Mouse (Mus musculus): ENCODE data around the gene Micall2. TPM values are rescaled to one million over a fixed set of nuclear protein-coding genes. Genes with fewer than 3 reads are reported as not detected.

The Micall2 gene
- 8.1 TPM in 2 replicates for polyA plus RNA-seq (2015; fragmentation: Nextera tagmentation; extraction: Ambion mirVana)

- peak; percentile 94 for ATAC-seq (ENCODE audit: low FRiP score)
- Histone ChIP-seq H3K36me3 (no peaks in the 10 kb centered on the region), H3K4me3 (peak within 1 kb of the TSS; percentile 53), H3K27ac (peak within 1 kb of the TSS; percentile 58), H3K4me2 (peak within 1 kb of the TSS; percentile 70), H3K4me1 (replicated peaks) (peaks cover 50% of the 10 kb centered on the region), H3K27me3 (peaks cover 33% of the 10 kb centered on the region), H3K9me3 (no peaks in the 10 kb centered on the region), H3K9ac (peak within 1 kb of the TSS; percentile 73)
- 7% methylated on average over 43 of the region's 50 CpGs for WGBS
These were observed at the start of gene Micall2 for GRCm38 (mm10) chr5:139735677-139736503. Gene Micall2, minus strand, starts transcription at chr5:139736336.

GRCm38 (mm10) chr5:139781406-139781805 is 45.3 kb upstream of the Micall2 start:
- H3K4me2 ChIP-seq: no peak overlapping the region
- H3K9me3 ChIP-seq: no peaks in the 10 kb centered on the region
- no peak overlapping the region for H3K9ac ChIP-seq
- no peak overlapping the region for H3K4me3 ChIP-seq
- no peak overlapping the region for H3K27ac ChIP-seq
- no peaks in the 10 kb centered on the region; the same call in 1 of the 2 replicates for H3K27me3 ChIP-seq
- H3K36me3 ChIP-seq: no peaks in the 10 kb centered on the region
- H3K4me1 ChIP-seq (replicated peaks): no peaks in the 10 kb centered on the region
- 87% methylated on average over 8 of the region's 8 CpGs for WGBS
- ATAC-seq (ENCODE audit: low FRiP score): no peak

- WGBS: 82% methylated on average over 5 of the region's 5 CpGs
- no peak overlapping the region for H3K4me3 ChIP-seq
These were observed 40.8 kb upstream of the Micall2 start for GRCm38 (mm10) chr5:139776966-139777365.

DNA sequence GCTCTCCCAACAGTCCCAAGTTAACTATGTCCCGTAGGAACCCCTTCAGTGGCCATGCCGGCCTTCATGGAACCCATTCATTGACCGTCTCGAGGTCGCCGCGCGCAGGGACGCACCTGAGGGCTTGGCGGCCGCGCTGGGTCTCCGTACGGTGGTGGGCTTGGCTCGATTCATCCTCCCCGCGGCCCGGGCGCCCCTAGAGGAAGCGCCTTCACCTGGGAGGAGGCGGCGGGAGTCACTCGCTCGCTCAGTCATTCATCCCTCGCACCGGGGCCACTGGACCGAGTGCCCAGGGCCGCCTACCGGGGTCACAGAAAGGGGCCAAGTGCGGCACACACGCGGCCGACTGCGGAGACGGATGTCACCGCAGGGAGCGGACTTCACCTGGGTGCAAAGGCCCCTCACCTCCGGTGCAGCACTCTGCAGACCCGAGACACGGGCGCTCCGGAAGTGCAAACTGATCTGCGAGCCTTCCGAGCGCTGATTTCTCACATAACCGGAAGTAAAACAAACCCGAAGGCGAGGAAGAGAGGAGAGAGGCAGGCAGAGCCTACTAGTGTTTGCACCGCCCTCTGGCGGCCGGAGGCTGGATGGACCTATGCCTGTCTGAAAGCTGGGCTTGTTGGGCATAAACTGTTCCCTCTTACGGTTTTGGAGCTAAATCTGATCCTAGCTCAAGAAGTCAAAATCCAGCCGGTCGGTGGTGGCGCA is 39.2 kb upstream of the Micall2 start, which contains the start of gene Ints1:
Gene Ints1 (minus strand): TSS at position 459 of the 711 bp plus-strand sequence.
- WGBS: under 1% methylated on average over 55 of the region's 55 CpGs
- peak within 1 kb of the TSS; percentile 98 for H3K4me2 ChIP-seq
- peaks cover 37% of the 10 kb centered on the region for H3K36me3 ChIP-seq
- peak within 1 kb of the TSS; percentile 95 for H3K9ac ChIP-seq
- peak; percentile 88 for ATAC-seq (ENCODE audit: low FRiP score)
- H3K27me3 ChIP-seq: no peaks in the 10 kb centered on the region
- H3K4me3 ChIP-seq: peak within 1 kb of the TSS; percentile 98
- H3K9me3 ChIP-seq: no peaks in the 10 kb centered on the region
- peak within 1 kb of the TSS; percentile 76 for H3K27ac ChIP-seq
- peaks cover 13% of the 10 kb centered on the region for H3K4me1 ChIP-seq (replicated peaks)

More at GRCm38 (mm10) chr5:139776966-139777365, 40.8 kb upstream of the Micall2 start:
- Histone ChIP-seq H3K9ac (no peak overlapping the region), H3K27ac (no peak overlapping the region), H3K9me3 (no peaks in the 10 kb centered on the region), H3K4me2 (no peak overlapping the region), H3K4me1 (replicated peaks) (peaks cover 13% of the 10 kb centered on the region), H3K36me3 (peaks cover 21% of the 10 kb centered on the region), H3K27me3 (no peaks in the 10 kb centered on the region; the same call in 1 of the 2 replicates)
- no peak for ATAC-seq (ENCODE audit: low FRiP score)

DNA sequence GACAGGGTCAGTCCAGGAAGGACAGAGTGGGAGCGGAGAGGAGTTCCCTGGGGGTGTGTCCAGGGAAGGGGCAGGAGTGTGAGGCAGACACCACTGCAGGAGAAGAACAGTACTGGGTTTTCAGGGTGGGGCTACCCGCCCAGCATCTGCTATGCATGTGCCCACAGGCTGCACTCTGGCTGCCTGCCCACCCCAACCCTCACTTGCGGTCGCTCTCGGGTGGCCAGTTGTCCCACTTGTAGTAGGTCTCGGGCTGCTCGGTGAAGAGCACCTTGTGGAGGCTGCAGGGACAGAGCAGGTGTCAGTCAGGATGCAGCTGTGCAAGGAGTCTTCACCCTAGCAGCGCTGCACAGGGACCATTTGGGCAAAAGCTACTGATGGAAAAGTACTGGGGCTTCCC is 32.1 kb upstream of the Micall2 start:
- 95% methylated on average over 8 of the region's 8 CpGs for WGBS
- no peak for ATAC-seq (ENCODE audit: low FRiP score)
- H3K4me1 ChIP-seq (replicated peaks): no peaks in the 10 kb centered on the region
- peaks cover 100% of the 10 kb centered on the region for H3K36me3 ChIP-seq
- H3K9me3 ChIP-seq: no peaks in the 10 kb centered on the region
- no peak overlapping the region for H3K4me3 ChIP-seq
- no peaks in the 10 kb centered on the region for H3K27me3 ChIP-seq
- H3K27ac ChIP-seq: no peak overlapping the region
- H3K9ac ChIP-seq: no peak overlapping the region
- no peak overlapping the region for H3K4me2 ChIP-seq

DNA sequence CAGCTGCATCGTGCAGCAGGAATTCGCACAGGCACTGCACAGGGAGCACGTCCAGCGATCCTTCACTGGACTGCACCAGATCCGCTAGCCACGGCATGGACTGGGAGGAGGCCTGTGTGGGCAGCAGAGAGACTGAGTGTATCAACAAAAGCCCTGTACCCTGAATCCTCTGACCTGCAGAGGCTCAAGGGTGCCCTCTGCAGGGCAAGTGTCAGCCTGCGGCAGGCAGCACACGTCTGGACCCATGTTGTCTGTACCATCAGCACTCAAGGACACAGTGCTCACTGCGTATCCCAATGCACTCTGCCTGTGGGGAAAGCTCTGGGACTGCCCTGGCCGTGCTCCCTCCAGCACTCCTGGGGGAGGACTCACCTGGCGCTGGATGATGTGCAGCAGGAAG is 28.2 kb upstream of the Micall2 start:
- Histone ChIP-seq H3K4me1 (replicated peaks) (no peaks in the 10 kb centered on the region), H3K4me3 (no peak overlapping the region), H3K9me3 (no peaks in the 10 kb centered on the region), H3K27me3 (no peaks in the 10 kb centered on the region), H3K27ac (no peak overlapping the region), H3K9ac (no peak overlapping the region), H3K4me2 (no peak overlapping the region), H3K36me3 (peaks cover 100% of the 10 kb centered on the region)
- ATAC-seq (ENCODE audit: low FRiP score): no peak
- WGBS: 78% methylated on average over 11 of the region's 11 CpGs

DNA sequence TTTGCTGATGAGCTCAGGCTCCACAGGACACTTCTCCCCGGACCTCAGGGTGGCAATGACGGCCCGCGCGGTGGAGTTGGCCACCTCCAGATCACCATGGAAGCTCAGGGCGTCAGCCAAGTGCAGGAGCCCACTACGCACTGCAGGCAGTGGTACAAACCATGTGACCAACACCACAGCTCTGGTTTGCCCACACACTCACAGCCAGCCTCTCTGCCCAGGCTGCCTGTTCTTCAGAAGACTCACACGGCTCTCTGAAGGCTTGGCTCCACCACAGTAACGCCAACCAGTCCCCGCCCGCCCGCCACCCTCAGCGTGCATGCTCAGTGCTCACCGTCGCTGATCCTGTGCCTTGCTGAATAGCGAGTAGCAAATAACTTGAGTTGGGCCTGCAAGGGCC is 22.0 kb upstream of the Micall2 start:
- Histone ChIP-seq H3K9ac (no peak overlapping the region), H3K9me3 (no peaks in the 10 kb centered on the region), H3K4me3 (no peak overlapping the region), H3K27me3 (no peaks in the 10 kb centered on the region), H3K27ac (no peak overlapping the region), H3K36me3 (peaks cover 97% of the 10 kb centered on the region), H3K4me1 (replicated peaks) (no peaks in the 10 kb centered on the region), H3K4me2 (no peak overlapping the region)
- 89% methylated on average over 16 of the region's 16 CpGs for WGBS
- ATAC-seq (ENCODE audit: low FRiP score): no peak

GRCm38 (mm10) chr5:139756586-139756985 is 20.4 kb upstream of the Micall2 start:
- Histone ChIP-seq H3K9me3 (no peaks in the 10 kb centered on the region), H3K36me3 (peaks cover 97% of the 10 kb centered on the region), H3K4me1 (replicated peaks) (no peaks in the 10 kb centered on the region), H3K4me3 (no peak overlapping the region), H3K9ac (no peak overlapping the region), H3K4me2 (no peak overlapping the region), H3K27ac (no peak overlapping the region), H3K27me3 (no peaks in the 10 kb centered on the region)
- ATAC-seq (ENCODE audit: low FRiP score): no peak
- WGBS: 90% methylated on average over 2 of the region's 2 CpGs

GRCm38 (mm10) chr5:139756135-139756534 is 20.0 kb upstream of the Micall2 start:
- Histone ChIP-seq H3K27me3 (no peaks in the 10 kb centered on the region), H3K9me3 (no peaks in the 10 kb centered on the region), H3K27ac (no peak overlapping the region), H3K4me2 (no peak overlapping the region), H3K36me3 (peaks cover 97% of the 10 kb centered on the region), H3K9ac (no peak overlapping the region), H3K4me3 (no peak overlapping the region), H3K4me1 (replicated peaks) (no peaks in the 10 kb centered on the region)
- ATAC-seq (ENCODE audit: low FRiP score): no peak
- 94% methylated on average over 12 of the region's 12 CpGs for WGBS

DNA sequence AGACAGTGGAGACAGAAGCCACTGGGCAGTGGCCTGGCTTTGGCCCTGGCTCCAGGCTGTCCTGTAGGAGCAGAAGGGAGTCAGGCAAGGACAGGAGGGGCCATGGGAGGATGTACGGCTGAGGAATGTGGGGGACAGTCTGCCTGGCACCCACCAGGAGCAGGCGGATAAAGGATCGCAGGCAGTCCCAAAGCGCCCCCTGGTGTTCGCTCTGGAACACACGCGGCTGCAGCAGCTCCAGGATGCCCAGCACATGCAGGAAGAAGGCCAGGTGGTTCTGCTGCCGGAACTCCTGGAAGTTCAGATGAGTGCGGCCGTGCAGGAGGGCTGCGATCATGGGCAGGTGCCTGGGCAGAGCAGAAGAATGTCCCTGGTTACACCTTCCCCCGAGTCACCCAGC is 18.6 kb upstream of the Micall2 start:
- Histone ChIP-seq H3K4me3 (no peak overlapping the region), H3K4me2 (no peak overlapping the region), H3K36me3 (peaks cover 95% of the 10 kb centered on the region), H3K9ac (no peak overlapping the region), H3K27ac (no peak overlapping the region), H3K4me1 (replicated peaks) (0 out of 2 replicates have a peak, but pooled peaks cover 3% of the 10 kb centered on the region), H3K9me3 (no peaks in the 10 kb centered on the region), H3K27me3 (no peaks in the 10 kb centered on the region)
- ATAC-seq (ENCODE audit: low FRiP score): no peak
- WGBS: 39% methylated on average over 12 of the region's 12 CpGs

- Histone ChIP-seq H3K9me3 (no peaks in the 10 kb centered on the region), H3K27ac (no peak overlapping the region), H3K4me1 (replicated peaks) (0 out of 2 replicates have a peak, but pooled peaks cover 9% of the 10 kb centered on the region), H3K4me3 (no peak overlapping the region), H3K27me3 (peaks cover 25% of the 10 kb centered on the region), H3K9ac (no peak overlapping the region), H3K36me3 (peaks cover 57% of the 10 kb centered on the region), H3K4me2 (no peak overlapping the region)
- 0 out of 2 replicates have a peak, but pooled peaks have one; percentile 21 for ATAC-seq (ENCODE audit: low FRiP score)
These were observed 14.4 kb upstream of the Micall2 start for GRCm38 (mm10) chr5:139750535-139750934.

- Histone ChIP-seq H3K9me3 (no peaks in the 10 kb centered on the region), H3K4me3 (no peak overlapping the region), H3K27ac (no peak overlapping the region), H3K9ac (no peak overlapping the region), H3K4me1 (replicated peaks) (0 out of 2 replicates have a peak, but pooled peaks cover 9% of the 10 kb centered on the region), H3K27me3 (peaks cover 27% of the 10 kb centered on the region), H3K36me3 (peaks cover 48% of the 10 kb centered on the region), H3K4me2 (no peak overlapping the region)
- no peak for ATAC-seq (ENCODE audit: low FRiP score)
- 87% methylated on average over 16 of the region's 16 CpGs for WGBS
These were observed 13.4 kb upstream of the Micall2 start for GRCm38 (mm10) chr5:139749413-139750125.
